Mouse (Mus musculus) neural tube, embryonic 13.5 days (tissue): Measurements from ENCODE around the gene H6pd. TPM values are rescaled to one million over a fixed set of nuclear protein-coding genes. Genes with fewer than 3 reads are reported as not detected.
A peak's percentile ranks its signal among the peaks of the same experiment; 100 is the strongest.

Source experiments
- ATAC-seq: fragments of 200-750 bp; cut with Nextera tagmentation; 2 replicates; pipeline ENCODE4 v1.8.0; 2017; ENCODE audit warnings: low read depth, mild to moderate bottlenecking, moderate TSS enrichment, moderate library complexity
- H3K27ac ChIP-seq: fragments of 300-500 bp; sonication (generic); replicated peaks from 2 replicates; pipeline ENCODE4 v1.5.1; 2015; ENCODE audit warnings: moderate library complexity, mild to moderate bottlenecking, inconsistent platforms
- H3K27me3 ChIP-seq: fragments of 300-500 bp; sonication (generic); 2 replicates; pipeline ENCODE4 v1.6.1; 2015; ENCODE audit warnings: mild to moderate bottlenecking, inconsistent platforms
- H3K36me3 ChIP-seq: fragments of 300-500 bp; sonication (generic); 2 replicates; pipeline ENCODE4 v1.6.1; 2015; ENCODE audit warnings: mild to moderate bottlenecking, inconsistent platforms
- H3K4me1 ChIP-seq: fragments of 300-500 bp; sonication (generic); replicated peaks from 2 replicates; pipeline ENCODE4 v1.6.1; 2015; ENCODE audit warnings: inconsistent platforms
- H3K4me2 ChIP-seq: fragments of 300-500 bp; sonication (generic); 2 replicates; pipeline ENCODE4 v1.6.1; 2015; ENCODE audit warnings: inconsistent platforms, mild to moderate bottlenecking, moderate library complexity
- H3K4me3 ChIP-seq: fragments of 300-500 bp; sonication (generic); 2 replicates; pipeline ENCODE4 v1.5.1; 2015; ENCODE audit warnings: mild to moderate bottlenecking, inconsistent platforms
- H3K9ac ChIP-seq: fragments of 300-500 bp; sonication (generic); 2 replicates; pipeline ENCODE4 v1.6.1; 2015; ENCODE audit warnings: moderate library complexity, mild to moderate bottlenecking, inconsistent platforms
- H3K9me3 ChIP-seq: fragments of 300-500 bp; sonication (generic); 2 replicates; pipeline ENCODE4 v1.6.1; 2016; ENCODE audit warnings: inconsistent platforms
- WGBS: fragments of 180-500 bp; shearing (Covaris S2); methylation state at CpG from one replicate; pipeline ENCODE4 v1.1.7; 2015; 5-methylcytosine and 5-hydroxymethylcytosine counted together
- polyA plus RNA-seq: library from polyadenylated mRNA; unstranded; fragments of >200 nt; fragmentation: Nextera tagmentation; extraction: Ambion mirVana; gene quantifications from 2 replicates; pipeline ENCODE4 v1.2.1, GENCODE M21; 2015

Gene H6pd
- polyA plus RNA-seq, 1 experiment from 2014 or later = 3.5 TPM

- H3K9ac ChIP-seq = no peak overlapping the region
- WGBS = 93% methylated on average over 8 of the region's 8 CpGs
- no peak overlapping the region for H3K27ac ChIP-seq
- no peak overlapping the region for H3K4me2 ChIP-seq
- no peaks in the 10 kb centered on the region for H3K36me3 ChIP-seq
- ATAC-seq = no peak
- no peak overlapping the region for H3K4me3 ChIP-seq
- H3K9me3 ChIP-seq = no peaks in the 10 kb centered on the region
- H3K4me1 ChIP-seq = peaks cover 36% of the 10 kb centered on the region
- no peaks in the 10 kb centered on the region; the same call in 1 of the 2 replicates for H3K27me3 ChIP-seq
Measured at GRCm38 (mm10) chr4:149992670-149993032, 16.2 kb downstream of the H6pd start.

- no peak overlapping the region for H3K4me2 ChIP-seq
- no peak for ATAC-seq
- 75% methylated on average over 13 of the region's 13 CpGs for WGBS
Measured at GRCm38 (mm10) chr4:149991755-149992669, 16.8 kb downstream of the H6pd start.

GRCm38 (mm10) chr4:149990954-149991633 is 17.7 kb downstream of the H6pd start:
- no peaks in the 10 kb centered on the region for H3K36me3 ChIP-seq
- no peak overlapping the region for H3K4me2 ChIP-seq
- no peaks in the 10 kb centered on the region for H3K9me3 ChIP-seq
- H3K27me3 ChIP-seq = no peaks in the 10 kb centered on the region; the same call in 1 of the 2 replicates
- H3K9ac ChIP-seq = peak overlapping the region; percentile 31
- H3K4me1 ChIP-seq = peaks cover 36% of the 10 kb centered on the region
- WGBS = 30% methylated on average over 9 of the region's 9 CpGs
- no peak for ATAC-seq
- peak overlapping the region; percentile 38; the same call in 1 of the 2 replicates for H3K27ac ChIP-seq
- H3K4me3 ChIP-seq = no peak overlapping the region

More at GRCm38 (mm10) chr4:149991755-149992669, 16.8 kb downstream of the H6pd start:
- no peaks in the 10 kb centered on the region for H3K9me3 ChIP-seq
- H3K27me3 ChIP-seq = no peaks in the 10 kb centered on the region; the same call in 1 of the 2 replicates
- H3K9ac ChIP-seq = no peak overlapping the region
- H3K4me1 ChIP-seq = peaks cover 36% of the 10 kb centered on the region
- H3K36me3 ChIP-seq = no peaks in the 10 kb centered on the region
- no peak overlapping the region for H3K27ac ChIP-seq
- no peak overlapping the region for H3K4me3 ChIP-seq

GRCm38 (mm10) chr4:149990212-149990953 is 18.4 kb downstream of the H6pd start:
- no peaks in the 10 kb centered on the region for H3K9me3 ChIP-seq
- 12% methylated on average over 8 of the region's 8 CpGs for WGBS
- H3K27me3 ChIP-seq = no peaks in the 10 kb centered on the region; the same call in 1 of the 2 replicates
- no peaks in the 10 kb centered on the region for H3K36me3 ChIP-seq
- peak; percentile 42 for ATAC-seq
- H3K9ac ChIP-seq = peak overlapping the region; percentile 31
- peak overlapping the region; percentile 38; the same call in 1 of the 2 replicates for H3K27ac ChIP-seq
- peaks cover 36% of the 10 kb centered on the region for H3K4me1 ChIP-seq
- H3K4me2 ChIP-seq = 0 out of 2 replicates have a peak overlapping the region, but pooled peaks have one; percentile 13
- H3K4me3 ChIP-seq = no peak overlapping the region

- Histone ChIP-seq H3K9me3 (no peaks in the 10 kb centered on the region), H3K36me3 (no peaks in the 10 kb centered on the region), H3K27ac (peak overlapping the region; percentile 72), H3K9ac (peak overlapping the region; percentile 60), H3K4me2 (peak overlapping the region; percentile 57), H3K4me1 (peaks cover 36% of the 10 kb centered on the region), H3K27me3 (no peaks in the 10 kb centered on the region), H3K4me3 (peak overlapping the region; percentile 24)
- ATAC-seq = peak; percentile 84
- WGBS = 7% methylated on average over 21 of the region's 21 CpGs
Measured at GRCm38 (mm10) chr4:149988931-149989556, 19.8 kb downstream of the H6pd start.

- WGBS = 72% methylated on average over 6 of the region's 6 CpGs
- H3K4me3 ChIP-seq = peak overlapping the region; percentile 24
- no peaks in the 10 kb centered on the region for H3K27me3 ChIP-seq
- peaks cover 36% of the 10 kb centered on the region for H3K4me1 ChIP-seq
- no peaks in the 10 kb centered on the region for H3K9me3 ChIP-seq
- ATAC-seq = no peak
- peak overlapping the region; percentile 72 for H3K27ac ChIP-seq
- H3K9ac ChIP-seq = peak overlapping the region; percentile 60
- no peaks in the 10 kb centered on the region for H3K36me3 ChIP-seq
- peak overlapping the region; percentile 57 for H3K4me2 ChIP-seq
Measured at GRCm38 (mm10) chr4:149988301-149988700, 20.5 kb downstream of the H6pd start.

- no peaks in the 10 kb centered on the region for H3K9me3 ChIP-seq
- no peak overlapping the region for H3K4me3 ChIP-seq
- H3K4me2 ChIP-seq = no peak overlapping the region
- ATAC-seq = no peak
- H3K27ac ChIP-seq = no peak overlapping the region
- H3K36me3 ChIP-seq = no peaks in the 10 kb centered on the region
- no peak overlapping the region for H3K9ac ChIP-seq
- H3K4me1 ChIP-seq = peaks cover 36% of the 10 kb centered on the region
- no peaks in the 10 kb centered on the region for H3K27me3 ChIP-seq
- 81% methylated on average over 10 of the region's 10 CpGs for WGBS
Measured at GRCm38 (mm10) chr4:149986671-149987417, 22.0 kb downstream of the H6pd start.

GRCm38 (mm10) chr4:149983921-149984645 is 24.7 kb downstream of the H6pd start:
- 92% methylated on average over 23 of the region's 23 CpGs for WGBS

GRCm38 (mm10) chr4:149982154-149982553 is 26.7 kb downstream of the H6pd start:
- WGBS = 81% methylated on average over 15 of the region's 15 CpGs
- no peak for ATAC-seq
- Histone ChIP-seq H3K9me3 (no peaks in the 10 kb centered on the region), H3K4me1 (peaks cover 27% of the 10 kb centered on the region), H3K36me3 (no peaks in the 10 kb centered on the region), H3K27ac (no peak overlapping the region), H3K9ac (no peak overlapping the region), H3K4me2 (no peak overlapping the region), H3K4me3 (no peak overlapping the region), H3K27me3 (no peaks in the 10 kb centered on the region)

More at GRCm38 (mm10) chr4:149983921-149984645, 24.7 kb downstream of the H6pd start:
- Histone ChIP-seq H3K4me3 (no peak overlapping the region), H3K36me3 (no peaks in the 10 kb centered on the region), H3K9me3 (no peaks in the 10 kb centered on the region), H3K4me1 (peaks cover 19% of the 10 kb centered on the region), H3K27me3 (no peaks in the 10 kb centered on the region), H3K27ac (no peak overlapping the region), H3K9ac (no peak overlapping the region), H3K4me2 (no peak overlapping the region)
- ATAC-seq = no peak

GRCm38 (mm10) chr4:149979819-149980308 is 29.0 kb downstream of the H6pd start:
- Histone ChIP-seq H3K9me3 (no peaks in the 10 kb centered on the region), H3K4me2 (peak overlapping the region; percentile 48), H3K36me3 (no peaks in the 10 kb centered on the region), H3K27ac (no peak overlapping the region; the same call in 1 of the 2 replicates), H3K4me3 (0 out of 2 replicates have a peak overlapping the region, but pooled peaks have one; percentile 8), H3K9ac (peak overlapping the region; percentile 38; the same call in 1 of the 2 replicates), H3K27me3 (no peaks in the 10 kb centered on the region), H3K4me1 (peaks cover 27% of the 10 kb centered on the region)
- WGBS = 3% methylated on average over 12 of the region's 12 CpGs
- ATAC-seq = peak; percentile 64
